Mouse (Mus musculus): ENCODE data around the gene Inafm1. TPM values are rescaled to one million over a fixed set of nuclear protein-coding genes. Genes with fewer than 3 reads are reported as not detected.
A peak's percentile ranks its signal among the peaks of the same experiment; 100 is the strongest.

The Inafm1 gene
- polyA plus RNA-seq (2014; fragmentation: Nextera tagmentation; extraction: Ambion mirVana) = 16.0 and 18.1 TPM in 2 replicates

DNA sequence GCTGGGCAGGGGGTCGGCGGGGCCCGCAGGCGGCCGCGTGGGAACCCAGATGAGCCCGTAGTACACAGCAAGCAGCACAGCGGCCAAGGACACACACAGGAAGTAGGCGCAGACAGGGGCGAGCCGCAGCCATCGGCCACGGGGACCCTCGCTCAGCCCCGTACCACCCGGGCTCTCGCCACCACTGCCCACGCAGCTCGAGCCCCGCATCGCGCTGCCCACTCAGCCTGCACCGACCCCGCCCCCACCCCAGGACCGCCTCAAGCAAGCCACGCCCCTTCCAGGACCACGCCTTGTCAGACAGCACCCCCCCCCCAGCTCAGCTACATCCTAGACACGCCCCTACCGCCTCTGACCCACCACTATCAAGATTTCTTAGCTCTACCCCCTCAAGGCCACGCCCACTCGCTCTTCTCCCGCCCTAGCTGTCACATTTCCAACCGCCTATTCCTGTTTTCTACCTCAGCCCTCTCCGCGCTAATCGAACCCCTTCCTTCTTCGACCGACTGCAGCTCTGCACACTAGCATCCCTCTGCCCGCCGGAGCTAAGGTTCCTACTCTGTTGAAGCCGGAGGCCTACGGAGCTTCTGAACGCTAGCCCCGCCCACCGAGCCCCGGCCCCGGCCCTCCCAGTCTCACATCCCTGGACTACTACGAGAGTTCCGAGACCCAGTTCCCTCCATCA is at the start of gene Inafm1:
Gene Inafm1, minus strand, starts transcription at position 537 of the 685 bp plus-strand sequence.
- Histone ChIP-seq H3K9ac (ENCODE audit: low read length) (peak within 1 kb of the TSS; percentile 69), H3K27me3 (replicated peaks; ENCODE audit: control insufficient read depth, insufficient read depth, low read length) (no peaks in the 10 kb centered on the region), H3K4me2 (ENCODE audit: low read length) (peak within 1 kb of the TSS; percentile 87), H3K4me3 (ENCODE audit: low read depth, low read length) (peak within 1 kb of the TSS; percentile 68), H3K4me1 (replicated peaks; ENCODE audit: control insufficient read depth, insufficient read depth, low read length) (peaks cover 23% of the 10 kb centered on the region), H3K36me3 (ENCODE audit: control insufficient read depth, insufficient read depth, low read length) (peaks cover 30% of the 10 kb centered on the region), H3K9me3 (ENCODE audit: control insufficient read depth, low read length) (no peaks in the 10 kb centered on the region), H3K27ac (ENCODE audit: low read depth) (peak within 1 kb of the TSS; percentile 89)
- whole genome bisulfite sequencing = under 1% methylated on average over 38 of the region's 49 CpGs
- DNase-seq (ENCODE audit: low spot score) (peak; percentile 96), ATAC-seq (replicated peaks; ENCODE audit: low FRiP score, low TSS enrichment, low read depth) (peak; percentile 81)

GRCm38 (mm10) chr7:16320479-16320878 is 47.1 kb upstream of the Inafm1 start:
- Histone ChIP-seq H3K27me3 (replicated peaks; ENCODE audit: control insufficient read depth, insufficient read depth, low read length) (no peaks in the 10 kb centered on the region), H3K27ac (ENCODE audit: low read depth) (no peak overlapping the region), H3K36me3 (ENCODE audit: control insufficient read depth, insufficient read depth, low read length) (peaks cover 13% of the 10 kb centered on the region), H3K9me3 (ENCODE audit: control insufficient read depth, low read length) (no peaks in the 10 kb centered on the region), H3K4me3 (ENCODE audit: low read depth, low read length) (no peak overlapping the region), H3K4me1 (replicated peaks; ENCODE audit: control insufficient read depth, insufficient read depth, low read length) (no peaks in the 10 kb centered on the region), H3K9ac (ENCODE audit: low read length) (no peak overlapping the region), H3K4me2 (ENCODE audit: low read length) (no peak overlapping the region)
- 89% methylated on average over 6 of the region's 6 CpGs for WGBS
- DNase-seq (ENCODE audit: low spot score) (no peak), ATAC-seq (replicated peaks; ENCODE audit: low FRiP score, low TSS enrichment, low read depth) (no peak)

GRCm38 (mm10) chr7:16319216-16319615 is 45.8 kb upstream of the Inafm1 start:
- peaks cover 3% of the 10 kb centered on the region; the same call in 1 of the 2 replicates for H3K4me1 ChIP-seq (replicated peaks; ENCODE audit: control insufficient read depth, insufficient read depth, low read length)
- no peaks in the 10 kb centered on the region for H3K27me3 ChIP-seq (replicated peaks; ENCODE audit: control insufficient read depth, insufficient read depth, low read length)
- no peak for DNase-seq (ENCODE audit: low spot score)
- 90% methylated on average over 4 of the region's 4 CpGs for WGBS
- H3K27ac ChIP-seq (ENCODE audit: low read depth) = no peak overlapping the region
- no peak overlapping the region for H3K4me3 ChIP-seq (ENCODE audit: low read depth, low read length)
- ATAC-seq (replicated peaks; ENCODE audit: low FRiP score, low TSS enrichment, low read depth) = no peak
- H3K9me3 ChIP-seq (ENCODE audit: control insufficient read depth, low read length) = no peaks in the 10 kb centered on the region
- H3K4me2 ChIP-seq (ENCODE audit: low read length) = no peak overlapping the region
- H3K9ac ChIP-seq (ENCODE audit: low read length) = no peak overlapping the region
- H3K36me3 ChIP-seq (ENCODE audit: control insufficient read depth, insufficient read depth, low read length) = peaks cover 1% of the 10 kb centered on the region; the same call in 1 of the 2 replicates

GRCm38 (mm10) chr7:16317094-16317493 is 43.7 kb upstream of the Inafm1 start:
- DNase-seq (ENCODE audit: low spot score) = no peak
- 80% methylated on average over 14 of the region's 14 CpGs for WGBS
- H3K4me3 ChIP-seq (ENCODE audit: low read depth, low read length) = no peak overlapping the region

GRCm38 (mm10) chr7:16315222-16315759 is 41.9 kb upstream of the Inafm1 start:
- H3K27ac ChIP-seq (ENCODE audit: low read depth) = no peak overlapping the region
- no peaks in the 10 kb centered on the region for H3K9me3 ChIP-seq (ENCODE audit: control insufficient read depth, low read length)
- no peaks in the 10 kb centered on the region for H3K36me3 ChIP-seq (ENCODE audit: control insufficient read depth, insufficient read depth, low read length)
- H3K4me2 ChIP-seq (ENCODE audit: low read length) = no peak overlapping the region
- H3K9ac ChIP-seq (ENCODE audit: low read length) = no peak overlapping the region
- DNase-seq (ENCODE audit: low spot score) (no peak), ATAC-seq (replicated peaks; ENCODE audit: low FRiP score, low TSS enrichment, low read depth) (no peak)
- peaks cover 26% of the 10 kb centered on the region for H3K4me1 ChIP-seq (replicated peaks; ENCODE audit: control insufficient read depth, insufficient read depth, low read length)
- H3K27me3 ChIP-seq (replicated peaks; ENCODE audit: control insufficient read depth, insufficient read depth, low read length) = no peaks in the 10 kb centered on the region
- WGBS = 55% methylated on average over 4 of the region's 4 CpGs
- no peak overlapping the region for H3K4me3 ChIP-seq (ENCODE audit: low read depth, low read length)

More at GRCm38 (mm10) chr7:16317094-16317493, 43.7 kb upstream of the Inafm1 start:
- H3K9ac ChIP-seq (ENCODE audit: low read length) = no peak overlapping the region
- H3K4me1 ChIP-seq (replicated peaks; ENCODE audit: control insufficient read depth, insufficient read depth, low read length) = peaks cover 12% of the 10 kb centered on the region
- H3K36me3 ChIP-seq (ENCODE audit: control insufficient read depth, insufficient read depth, low read length) = no peaks in the 10 kb centered on the region
- H3K27me3 ChIP-seq (replicated peaks; ENCODE audit: control insufficient read depth, insufficient read depth, low read length) = no peaks in the 10 kb centered on the region
- no peak for ATAC-seq (replicated peaks; ENCODE audit: low FRiP score, low TSS enrichment, low read depth)
- H3K27ac ChIP-seq (ENCODE audit: low read depth) = no peak overlapping the region
- H3K4me2 ChIP-seq (ENCODE audit: low read length) = no peak overlapping the region
- no peaks in the 10 kb centered on the region for H3K9me3 ChIP-seq (ENCODE audit: control insufficient read depth, low read length)

GRCm38 (mm10) chr7:16314221-16314775 is 40.9 kb upstream of the Inafm1 start:
- ATAC-seq (replicated peaks; ENCODE audit: low FRiP score, low TSS enrichment, low read depth) = no peak; the same call in 1 of the 2 replicates
- Histone ChIP-seq H3K4me1 (replicated peaks; ENCODE audit: control insufficient read depth, insufficient read depth, low read length) (peaks cover 29% of the 10 kb centered on the region), H3K4me3 (ENCODE audit: low read depth, low read length) (peak overlapping the region; percentile 62), H3K36me3 (ENCODE audit: control insufficient read depth, insufficient read depth, low read length) (no peaks in the 10 kb centered on the region), H3K27ac (ENCODE audit: low read depth) (peak overlapping the region; percentile 93), H3K4me2 (ENCODE audit: low read length) (peak overlapping the region; percentile 95), H3K9me3 (ENCODE audit: control insufficient read depth, low read length) (no peaks in the 10 kb centered on the region), H3K27me3 (replicated peaks; ENCODE audit: control insufficient read depth, insufficient read depth, low read length) (no peaks in the 10 kb centered on the region), H3K9ac (ENCODE audit: low read length) (peak overlapping the region; percentile 75)
- no peak for DNase-seq (ENCODE audit: low spot score)
- 11% methylated on average over 13 of the region's 13 CpGs for WGBS

- Histone ChIP-seq H3K27me3 (replicated peaks; ENCODE audit: control insufficient read depth, insufficient read depth, low read length) (no peaks in the 10 kb centered on the region), H3K4me2 (ENCODE audit: low read length) (peak overlapping the region; percentile 95), H3K9ac (ENCODE audit: low read length) (peak overlapping the region; percentile 75), H3K4me1 (replicated peaks; ENCODE audit: control insufficient read depth, insufficient read depth, low read length) (peaks cover 29% of the 10 kb centered on the region), H3K36me3 (ENCODE audit: control insufficient read depth, insufficient read depth, low read length) (no peaks in the 10 kb centered on the region), H3K4me3 (ENCODE audit: low read depth, low read length) (peak overlapping the region; percentile 62), H3K9me3 (ENCODE audit: control insufficient read depth, low read length) (no peaks in the 10 kb centered on the region), H3K27ac (ENCODE audit: low read depth) (peak overlapping the region; percentile 93)
- DNase-seq (ENCODE audit: low spot score) (peak; percentile 91), ATAC-seq (replicated peaks; ENCODE audit: low FRiP score, low TSS enrichment, low read depth) (peak; percentile 70)
- WGBS = under 1% methylated on average over 57 of the region's 66 CpGs
Measured at GRCm38 (mm10) chr7:16313481-16314220, 40.2 kb upstream of the Inafm1 start.

DNA sequence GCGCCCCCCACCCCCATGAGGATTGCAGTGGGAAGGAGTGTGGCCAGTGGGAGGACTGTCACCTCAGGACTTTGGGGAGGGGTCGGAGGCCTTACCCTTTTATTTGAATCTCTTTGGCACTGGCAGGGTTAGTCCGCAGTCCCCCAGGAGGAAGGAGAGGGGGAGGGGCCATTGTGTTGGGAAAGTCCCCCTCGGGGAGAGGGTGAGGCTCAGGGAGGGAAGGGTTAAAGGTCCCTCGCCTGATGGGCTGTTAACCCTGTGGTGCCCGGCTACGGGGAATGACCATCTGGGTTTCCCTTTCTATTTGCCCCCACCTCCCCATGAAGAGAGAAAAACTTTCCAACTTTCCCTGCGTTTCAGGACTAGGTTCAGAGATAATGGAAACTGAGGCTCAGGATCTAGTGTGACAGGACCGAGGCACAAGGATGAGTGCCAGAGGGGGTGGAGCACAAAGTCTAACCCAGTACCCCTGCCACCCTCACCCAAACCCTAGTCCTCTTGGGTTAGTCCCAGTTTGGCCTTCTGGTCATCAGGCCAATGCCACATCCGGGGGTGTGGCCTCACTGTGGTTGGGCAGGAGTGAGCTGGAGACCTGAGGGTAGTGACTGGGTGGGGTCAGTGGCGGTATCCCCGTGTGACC is 39.4 kb upstream of the Inafm1 start:
- ATAC-seq (replicated peaks; ENCODE audit: low FRiP score, low TSS enrichment, low read depth) = peak; percentile 24; the same call in 1 of the 2 replicates
- peak overlapping the region; percentile 62 for H3K4me3 ChIP-seq (ENCODE audit: low read depth, low read length)
- H3K9me3 ChIP-seq (ENCODE audit: control insufficient read depth, low read length) = no peaks in the 10 kb centered on the region
- peak overlapping the region; percentile 93 for H3K27ac ChIP-seq (ENCODE audit: low read depth)
- peak; percentile 84 for DNase-seq (ENCODE audit: low spot score)
- no peaks in the 10 kb centered on the region for H3K27me3 ChIP-seq (replicated peaks; ENCODE audit: control insufficient read depth, insufficient read depth, low read length)
- H3K9ac ChIP-seq (ENCODE audit: low read length) = peak overlapping the region; percentile 69
- peaks cover 29% of the 10 kb centered on the region for H3K4me1 ChIP-seq (replicated peaks; ENCODE audit: control insufficient read depth, insufficient read depth, low read length)
- 0% methylated on average over 11 of the region's 12 CpGs for WGBS
- no peaks in the 10 kb centered on the region for H3K36me3 ChIP-seq (ENCODE audit: control insufficient read depth, insufficient read depth, low read length)
- H3K4me2 ChIP-seq (ENCODE audit: low read length) = peak overlapping the region; percentile 95

All from intestine, embryonic 14.5 days (tissue).